ENCODE assay signal across 33 mouse cellular contexts in the genomic region with DNA sequence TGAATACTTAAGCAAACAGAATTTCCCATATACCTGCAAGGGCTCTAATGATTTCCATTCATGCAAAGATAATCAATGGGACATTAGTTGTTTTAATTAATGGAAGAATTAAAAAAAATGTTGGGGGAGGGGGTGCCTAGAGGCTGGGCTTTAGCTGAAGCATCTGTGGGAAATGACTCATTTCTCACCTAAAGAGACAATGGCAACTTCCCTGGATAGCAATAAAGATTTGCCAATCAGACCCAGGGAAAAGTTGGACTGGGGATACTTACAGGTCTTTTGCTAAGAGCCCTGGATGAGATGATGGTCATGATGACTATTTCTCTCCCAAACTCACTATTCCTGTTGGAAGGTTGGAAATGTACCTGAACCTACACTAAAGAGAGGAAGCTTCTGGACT. TPM values are rescaled to one million over a fixed set of nuclear protein-coding genes. Genes with fewer than 3 reads are reported as not detected.
DNase-seq lines count a peak whose midpoint lies in the region; ATAC-seq and TF ChIP-seq lines count a peak whose summit lies in the region.
"Had no signal": no experiment of that assay in that cellular context is flagged by ENCODE, and none has a peak within 500 bp of the region (broad histone marks: within the 10 kb centered on the region; RNA-seq: fewer than 3 reads in every experiment).

No protein-coding gene starts in this region.

- DNase-seq in midbrain, embryonic 11.5 days (ENCODE audit: low spot score, missing footprints), result no peak
- DNase-seq in midbrain, embryonic 10.5 days (ENCODE audit: low spot score), result no peak
- DNase-seq in midbrain, postnatal 0 days (ENCODE audit: low spot score), result no peak
- no peak for DNase-seq in right cerebral cortex, postnatal 14 days
- no peak for DNase-seq in layer of hippocampus, postnatal 14 days (ENCODE audit: low spot score in 2 of 2)
- no peak for DNase-seq in lung, postnatal 36 days
- DNase-seq: adrenal gland, adult 2 months; adrenal gland, postnatal 36 days; cerebellum, adult 2 months; cerebellum, postnatal 14 days; heart, postnatal 14 days; kidney, adult 9 months; kidney, postnatal 10 days; layer of hippocampus, adult 9-11 months; liver, postnatal 0 days; lung, postnatal 4 days; right cerebral cortex, adult 18-20 months; thymus, adult 2 months; thymus, postnatal 4 days had no signal

- no peaks in the 10 kb centered on the region for H3K36me3 ChIP-seq in midbrain, embryonic 11.5 days (ENCODE audit: control insufficient read depth, insufficient read depth, low read length)
- H3K36me3 ChIP-seq in midbrain, embryonic 10.5 days, result no peaks in the 10 kb centered on the region
- no peaks in the 10 kb centered on the region for H3K36me3 ChIP-seq in forebrain, embryonic 13.5 days (ENCODE audit: poor library complexity, severe bottlenecking)
- H3K36me3 ChIP-seq in midbrain, embryonic 12.5 days, result no peaks in the 10 kb centered on the region
- H3K36me3 ChIP-seq in midbrain, postnatal 0 days (ENCODE audit: insufficient read depth, low read length), result no peaks in the 10 kb centered on the region
- H3K36me3 ChIP-seq: embryonic facial prominence, embryonic 10.5 days; embryonic facial prominence, embryonic 15.5 days; hindbrain, embryonic 10.5 days; limb, embryonic 13.5 days; liver, embryonic 12.5 days had no signal

- peaks cover 96% of the 10 kb centered on the region for H3K27me3 ChIP-seq in midbrain, embryonic 11.5 days (ENCODE audit: control insufficient read depth, insufficient read depth, low read length)
- peaks cover 100% of the 10 kb centered on the region for H3K27me3 ChIP-seq in midbrain, embryonic 10.5 days (ENCODE audit: low read depth, poor library complexity, severe bottlenecking)
- H3K27me3 ChIP-seq in forebrain, embryonic 13.5 days, result peaks cover 49% of the 10 kb centered on the region
- peaks cover 92% of the 10 kb centered on the region for H3K27me3 ChIP-seq in midbrain, embryonic 12.5 days
- peaks cover 45% of the 10 kb centered on the region for H3K27me3 ChIP-seq in midbrain, postnatal 0 days (ENCODE audit: insufficient read depth, low read length)

- TF ChIP-seq CTCF in midbrain, postnatal 0 days (IDR thresholded peaks at IDR 0.05), result no peak

- no peak for ATAC-seq in midbrain, embryonic 11.5 days (ENCODE audit: low FRiP score)
- ATAC-seq in forebrain, embryonic 13.5 days, result no peak
- ATAC-seq in midbrain, embryonic 12.5 days (ENCODE audit: low FRiP score, low read depth), result no peak
- ATAC-seq in midbrain, postnatal 0 days (ENCODE audit: low FRiP score), result no peak
- ATAC-seq: activated CD4-positive, CD25-positive, alpha-beta regulatory T cell, adult 4 months; CD4-positive, CD25-positive, alpha-beta regulatory T cell, adult 4 months; intestine, postnatal 0 days; liver, embryonic 12.5 days; liver, postnatal 0 days had no signal

- no peak overlapping the region for H3K27ac ChIP-seq in midbrain, embryonic 11.5 days (ENCODE audit: low read depth, low read length)
- no peak overlapping the region for H3K27ac ChIP-seq in midbrain, embryonic 10.5 days (replicated peaks)
- peak overlapping the region; percentile 80 for H3K27ac ChIP-seq in forebrain, embryonic 13.5 days
- H3K27ac ChIP-seq in midbrain, embryonic 12.5 days (replicated peaks), result peak overlapping the region; percentile 36; the same call in 1 of the 2 replicates
- no peak overlapping the region for H3K27ac ChIP-seq in midbrain, postnatal 0 days (ENCODE audit: low read depth, low read length)
- H3K27ac ChIP-seq: embryonic facial prominence, embryonic 10.5 days; embryonic facial prominence, embryonic 15.5 days; hindbrain, embryonic 10.5 days; left cerebral cortex, adult 2 months; limb, embryonic 13.5 days; liver, embryonic 12.5 days had no signal

- H3K9ac ChIP-seq in midbrain, embryonic 11.5 days (ENCODE audit: low read length), result no peak overlapping the region
- peak overlapping the region; percentile 100 for H3K9ac ChIP-seq in forebrain, embryonic 13.5 days
- no peak overlapping the region for H3K9ac ChIP-seq in midbrain, embryonic 12.5 days (replicated peaks)
- H3K9ac ChIP-seq in midbrain, postnatal 0 days (replicated peaks; ENCODE audit: low read length, poor library complexity, severe bottlenecking), result no peak overlapping the region
- H3K9ac ChIP-seq: embryonic facial prominence, embryonic 15.5 days; limb, embryonic 13.5 days; liver, embryonic 12.5 days; liver, postnatal 0 days had no signal

- H3K9me3 ChIP-seq in midbrain, embryonic 11.5 days (ENCODE audit: control insufficient read depth, low read length), result no peaks in the 10 kb centered on the region
- no peaks in the 10 kb centered on the region for H3K9me3 ChIP-seq in midbrain, embryonic 10.5 days (replicated peaks)
- no peaks in the 10 kb centered on the region for H3K9me3 ChIP-seq in forebrain, embryonic 13.5 days (replicated peaks)
- H3K9me3 ChIP-seq in midbrain, embryonic 12.5 days, result no peaks in the 10 kb centered on the region
- no peaks in the 10 kb centered on the region for H3K9me3 ChIP-seq in midbrain, postnatal 0 days (ENCODE audit: low read length)
- H3K9me3 ChIP-seq: embryonic facial prominence, embryonic 10.5 days; embryonic facial prominence, embryonic 15.5 days; hindbrain, embryonic 10.5 days; limb, embryonic 13.5 days; liver, embryonic 12.5 days; megakaryocyte, embryonic 14.5 days had no signal

- peaks cover 22% of the 10 kb centered on the region for H3K4me1 ChIP-seq in midbrain, embryonic 11.5 days (ENCODE audit: control insufficient read depth, insufficient read depth, low read length)
- H3K4me1 ChIP-seq in midbrain, embryonic 10.5 days, result peaks cover 43% of the 10 kb centered on the region
- H3K4me1 ChIP-seq in forebrain, embryonic 13.5 days, result peaks cover 72% of the 10 kb centered on the region
- H3K4me1 ChIP-seq in midbrain, embryonic 12.5 days, result peaks cover 48% of the 10 kb centered on the region
- H3K4me1 ChIP-seq in midbrain, postnatal 0 days (ENCODE audit: insufficient read depth, low read length), result 0 out of 2 replicates have a peak, but pooled peaks cover 3% of the 10 kb centered on the region

- peak overlapping the region; percentile 18 for H3K4me2 ChIP-seq in midbrain, embryonic 11.5 days
- H3K4me2 ChIP-seq in forebrain, embryonic 13.5 days, result peak overlapping the region; percentile 93
- peak overlapping the region; percentile 68 for H3K4me2 ChIP-seq in midbrain, embryonic 12.5 days (replicated peaks)
- H3K4me2 ChIP-seq in midbrain, postnatal 0 days (ENCODE audit: low read depth, low read length, poor library complexity, severe bottlenecking), result peak overlapping the region; percentile 77
- H3K4me2 ChIP-seq: embryonic facial prominence, embryonic 15.5 days; limb, embryonic 13.5 days; liver, embryonic 12.5 days had no signal

- H3K4me3 ChIP-seq in midbrain, embryonic 11.5 days (ENCODE audit: low read depth, low read length), result no peak overlapping the region
- H3K4me3 ChIP-seq in midbrain, embryonic 10.5 days, result no peak overlapping the region
- H3K4me3 ChIP-seq in forebrain, embryonic 13.5 days, result peak overlapping the region; percentile 91
- peak overlapping the region; percentile 12; the same call in 1 of the 2 replicates for H3K4me3 ChIP-seq in midbrain, embryonic 12.5 days
- no peak overlapping the region for H3K4me3 ChIP-seq in midbrain, postnatal 0 days (ENCODE audit: low read depth, low read length)
- H3K4me3 ChIP-seq: embryonic facial prominence, embryonic 10.5 days; embryonic facial prominence, embryonic 15.5 days; hindbrain, embryonic 10.5 days; left cerebral cortex, adult 2 months; limb, embryonic 13.5 days; liver, embryonic 12.5 days; megakaryocyte, embryonic 14.5 days had no signal

RNA-seq across cellular contexts. Expression of a gene that starts 5.6 kb away (rescaled TPM):
- 55.5 and 61.5 TPM in 2 replicates for polyA plus RNA-seq in midbrain, embryonic 11.5 days (2014; fragmentation: Nextera tagmentation; extraction: Ambion mirVana)
- 23.3 and 29.0 TPM in 2 replicates for polyA plus RNA-seq in midbrain, embryonic 10.5 days (2016; fragmentation: Nextera tagmentation; extraction: Ambion mirVana)
- 153 and 167 TPM in 2 replicates for polyA plus RNA-seq in forebrain, embryonic 13.5 days (2015; fragmentation: Nextera tagmentation; extraction: Ambion mirVana)
- 110 and 133 TPM in 2 replicates for polyA plus RNA-seq in midbrain, embryonic 12.5 days (2016; fragmentation: Nextera tagmentation; extraction: Ambion mirVana)
- total RNA-seq in midbrain, postnatal 0 days (2014; rRNA removed), result 77.5 and 90.1 TPM in 2 replicates
- 22.1 and 23.8 TPM in 2 replicates for polyA plus RNA-seq in midbrain, postnatal 0 days (2015; fragmentation: Nextera tagmentation; extraction: Ambion mirVana)
- total RNA-seq in layer of hippocampus, postnatal 14 days (2021), result 100 to 1,000 TPM in 1 of 2 experiments, 10 to 100 TPM in 1; 96.7 to 100 TPM
- total RNA-seq: adrenal gland, adult 2 months; adrenal gland, postnatal 36 days; neutrophil, adult 5-6 weeks had no signal
- polyA plus RNA-seq: activated CD4-positive, CD25-positive, alpha-beta regulatory T cell, adult 4 months; adrenal gland, adult 2 months; CD4-positive, CD25-positive, alpha-beta regulatory T cell, adult 4 months; intestine, postnatal 0 days; lung, embryonic 16.5 days had no signal

RNA-seq across cellular contexts. Expression of a gene that starts 57.5 kb away (rescaled TPM):
- 8.6 and 8.8 TPM in 2 replicates for polyA plus RNA-seq in midbrain, embryonic 11.5 days (2014; fragmentation: Nextera tagmentation; extraction: Ambion mirVana)
- 10.1 and 13.3 TPM in 2 replicates for polyA plus RNA-seq in midbrain, embryonic 10.5 days (2016; fragmentation: Nextera tagmentation; extraction: Ambion mirVana)
- polyA plus RNA-seq in forebrain, embryonic 13.5 days (2015; fragmentation: Nextera tagmentation; extraction: Ambion mirVana), result 17.7 and 19.9 TPM in 2 replicates
- 25.6 and 26.2 TPM in 2 replicates for polyA plus RNA-seq in midbrain, embryonic 12.5 days (2016; fragmentation: Nextera tagmentation; extraction: Ambion mirVana)
- total RNA-seq in midbrain, postnatal 0 days (2014; rRNA removed), result 51.1 and 62.3 TPM in 2 replicates
- 15.1 and 15.9 TPM in 2 replicates for polyA plus RNA-seq in midbrain, postnatal 0 days (2015; fragmentation: Nextera tagmentation; extraction: Ambion mirVana)
- 10 to 100 TPM; 73.9 to 74.1 TPM for total RNA-seq in layer of hippocampus, postnatal 14 days (2021)

Comparison
In these comparisons a context has a peak if more than half of its experiments do, and no peak if none do; other contexts are left out.
1. H3K27ac ChIP-seq: peak in forebrain, embryonic 13.5 days (single experiment) and midbrain, embryonic 12.5 days (single experiment); none in midbrain, embryonic 11.5 days (single experiment), midbrain, embryonic 10.5 days (single experiment) and midbrain, postnatal 0 days (single experiment).
2. H3K4me3 ChIP-seq: peak in forebrain, embryonic 13.5 days (single experiment) and midbrain, embryonic 12.5 days (single experiment); none in midbrain, embryonic 11.5 days (single experiment), midbrain, embryonic 10.5 days (single experiment) and midbrain, postnatal 0 days (single experiment).
3. H3K4me2 ChIP-seq: peak in every context shown above with its lines; median percentile 93 in forebrain, embryonic 13.5 days; 77 in midbrain, postnatal 0 days; 68 in midbrain, embryonic 12.5 days; 18 in midbrain, embryonic 11.5 days.